8 mouse cellular contexts compared by ENCODE assay signal in the genomic region with DNA sequence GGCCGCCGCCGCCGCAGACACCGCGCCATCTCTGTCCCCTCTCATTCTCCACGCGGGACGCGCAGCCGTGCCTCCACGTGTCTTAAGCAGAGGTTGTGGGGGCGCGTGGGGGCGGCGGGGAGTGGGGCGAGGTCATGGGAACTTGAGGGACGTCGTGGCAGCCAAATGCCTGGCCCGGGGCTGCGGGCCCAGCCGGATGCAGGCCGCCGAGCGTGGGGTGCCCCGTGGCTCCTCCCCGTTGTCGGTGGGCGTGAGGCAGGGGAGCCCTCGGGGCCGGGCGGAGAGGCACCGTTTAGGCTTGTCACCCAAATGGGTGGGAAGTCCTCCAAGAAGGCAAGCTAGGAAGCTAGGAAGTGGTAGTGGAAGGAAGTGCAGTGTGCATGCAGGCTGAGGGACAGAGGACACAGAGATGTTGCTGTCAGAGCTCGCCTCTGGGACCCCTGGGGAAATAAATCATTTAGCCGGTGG. TPM values are rescaled to one million over a fixed set of nuclear protein-coding genes. Genes with fewer than 3 reads are reported as not detected.
DNase-seq lines count a peak whose midpoint lies in the region; ATAC-seq and TF ChIP-seq lines count a peak whose summit lies in the region.

No protein-coding gene starts in this region.

- peak; percentile 71 to 76 for DNase-seq in B cell, adult 2 months
- peak; percentile 81 for DNase-seq in kidney, postnatal 10 days
- peak; percentile 81 for DNase-seq in naive thymus-derived CD4-positive, alpha-beta T cell, adult 2 months (ENCODE audit: low read depth)
- peak; percentile 46 for DNase-seq in telencephalon, adult 2 months (ENCODE audit: low read depth, low spot score)

- H3K4me2 ChIP-seq in heart, embryonic 13.5 days, result peak overlapping the region; percentile 82
- H3K4me2 ChIP-seq in liver, embryonic 12.5 days, result peak overlapping the region; percentile 79

- H3K9me3 ChIP-seq in heart, embryonic 13.5 days, result no peaks in the 10 kb centered on the region
- H3K9me3 ChIP-seq in liver, embryonic 12.5 days (replicated peaks), result no peaks in the 10 kb centered on the region

- TF ChIP-seq CTCF in bone marrow, adult 2 months (IDR thresholded peaks at IDR 0.05; ENCODE audit: control insufficient read depth, insufficient read depth, low read length), result no peak

- under 1% methylated on average over 35 of the region's 35 CpGs for WGBS in bone marrow, adult 2 months
- WGBS in heart, embryonic 13.5 days, result under 1% methylated on average over 35 of the region's 35 CpGs
- 1% methylated on average over 35 of the region's 35 CpGs for WGBS in liver, embryonic 12.5 days (ENCODE audit: insufficient replicate concordance)

- H3K9ac ChIP-seq in heart, embryonic 13.5 days, result peak overlapping the region; percentile 98
- H3K9ac ChIP-seq in liver, embryonic 12.5 days, result peak overlapping the region; percentile 98

- ATAC-seq in erythroblast, adult 5-6 weeks (replicated peaks; ENCODE audit: low FRiP score, poor library complexity, severe bottlenecking), result peak; percentile 49
- ATAC-seq in heart, embryonic 13.5 days (ENCODE audit: extremely low read depth, insufficient number of reproducible peaks, low FRiP score, low TSS enrichment), result peak; percentile 66
- ATAC-seq in liver, embryonic 12.5 days, result peak; percentile 74

- no peaks in the 10 kb centered on the region for H3K27me3 ChIP-seq in heart, embryonic 13.5 days (replicated peaks)
- H3K27me3 ChIP-seq in liver, embryonic 12.5 days (replicated peaks), result peaks cover 4% of the 10 kb centered on the region; the same call in 1 of the 2 replicates

- H3K27ac ChIP-seq in bone marrow, adult 2 months (ENCODE audit: control insufficient read depth, insufficient read depth, low read depth, low read length, poor library complexity), result peak overlapping the region; percentile 83
- H3K27ac ChIP-seq in heart, embryonic 13.5 days (replicated peaks), result peak overlapping the region; percentile 90
- H3K27ac ChIP-seq in liver, embryonic 12.5 days, result peak overlapping the region; percentile 86

- no peak; the same call in 1 of the 2 replicates for TF ChIP-seq POLR2A in bone marrow, adult 2 months (IDR thresholded peaks at IDR 0.05; ENCODE audit: borderline replicate concordance, control insufficient read depth, low read depth, low read length)

- peaks cover 2% of the 10 kb centered on the region; the same call in 1 of the 2 replicates for H3K4me1 ChIP-seq in bone marrow, adult 2 months (ENCODE audit: control insufficient read depth, insufficient read depth, low read length)
- peaks cover 16% of the 10 kb centered on the region; the same call in 1 of the 2 replicates for H3K4me1 ChIP-seq in heart, embryonic 13.5 days
- peaks cover 19% of the 10 kb centered on the region for H3K4me1 ChIP-seq in liver, embryonic 12.5 days

- peak overlapping the region; percentile 100 for H3K4me3 ChIP-seq in bone marrow, adult 2 months (replicated peaks; ENCODE audit: control insufficient read depth, low read depth, low read length)
- H3K4me3 ChIP-seq in heart, embryonic 13.5 days, result peak overlapping the region; percentile 91
- peak overlapping the region; percentile 97 for H3K4me3 ChIP-seq in liver, embryonic 12.5 days

- H3K36me3 ChIP-seq in heart, embryonic 13.5 days, result no peaks in the 10 kb centered on the region
- H3K36me3 ChIP-seq in liver, embryonic 12.5 days, result no peaks in the 10 kb centered on the region

RNA-seq across cellular contexts. Expression of a gene that starts 0.4 kb away (rescaled TPM):
- 9.5 and 12.6 TPM in 2 replicates for polyA plus RNA-seq in bone marrow, adult 2 months (2011; ENCODE audit: insufficient read depth, insufficient read length, low replicate concordance, missing spikeins)
- total RNA-seq in erythroblast, adult 5-6 weeks (2015; ENCODE audit: low replicate concordance), result 9.6 and 12.5 TPM in 2 replicates
- total RNA-seq in erythroblast, adult 5-6 weeks (2017; ENCODE audit: low replicate concordance), result 8.8 and 9.5 TPM in 2 replicates
- polyA plus RNA-seq in heart, embryonic 13.5 days (2015; fragmentation: Nextera tagmentation; extraction: Ambion mirVana), result 20.5 and 21.5 TPM in 2 replicates
- 10.9 and 11.1 TPM in 2 replicates for polyA plus RNA-seq in liver, embryonic 12.5 days (2016; fragmentation: Nextera tagmentation; extraction: Ambion mirVana)

RNA-seq across cellular contexts. Expression of a gene that starts 37.2 kb away (rescaled TPM):
- polyA plus RNA-seq in bone marrow, adult 2 months (2011; ENCODE audit: insufficient read depth, insufficient read length, low replicate concordance, missing spikeins), result 9.4 and 21.5 TPM in 2 replicates
- 3.3 and 15.0 TPM in 2 replicates for total RNA-seq in erythroblast, adult 5-6 weeks (2015; ENCODE audit: low replicate concordance)
- 3.2 and 3.9 TPM in 2 replicates for total RNA-seq in erythroblast, adult 5-6 weeks (2017; ENCODE audit: low replicate concordance)
- polyA plus RNA-seq in heart, embryonic 13.5 days (2015; fragmentation: Nextera tagmentation; extraction: Ambion mirVana), result 0.21 and 0.27 TPM in 2 replicates
- 0.63 and 0.74 TPM in 2 replicates for polyA plus RNA-seq in liver, embryonic 12.5 days (2016; fragmentation: Nextera tagmentation; extraction: Ambion mirVana)

Comparison
In these comparisons a context has a peak if more than half of its experiments do, and no peak if none do; other contexts are left out.
1. Peak in every context shown above with its lines: DNase-seq, ATAC-seq, H3K4me3 ChIP-seq and H3K27ac ChIP-seq.